Mouse (Mus musculus): Measurements from ENCODE around the gene Tprgl. TPM values are rescaled to one million over a fixed set of nuclear protein-coding genes. Genes with fewer than 3 reads are reported as not detected.

The Tprgl gene
- polyA plus RNA-seq, 1 experiment from 2014 or later: 117 TPM

DNA sequence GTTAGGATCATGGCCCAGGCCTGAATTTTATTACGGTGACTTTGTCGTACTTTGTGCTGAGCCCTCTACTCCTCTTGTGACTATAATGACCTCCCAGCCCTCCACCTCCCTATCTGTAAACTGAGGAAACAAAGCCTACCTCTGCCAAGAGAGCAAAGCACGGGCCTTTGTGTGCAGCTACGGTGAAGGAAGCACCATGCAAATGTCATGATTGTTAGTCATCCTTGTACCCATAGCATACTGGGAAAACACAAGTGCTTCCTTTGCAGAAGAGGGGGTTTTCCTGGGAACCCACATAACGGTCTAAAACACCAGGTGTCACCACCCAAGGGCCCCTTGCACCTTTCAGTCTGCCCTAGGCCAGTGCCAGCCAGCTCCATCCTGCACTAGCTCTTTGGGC lies 35.3 kb downstream of the Tprgl start:
- 75% methylated on average over 5 of the region's 5 CpGs for WGBS
- H3K4me2 ChIP-seq (ENCODE audit: low read depth, low read length): no peak overlapping the region

DNA sequence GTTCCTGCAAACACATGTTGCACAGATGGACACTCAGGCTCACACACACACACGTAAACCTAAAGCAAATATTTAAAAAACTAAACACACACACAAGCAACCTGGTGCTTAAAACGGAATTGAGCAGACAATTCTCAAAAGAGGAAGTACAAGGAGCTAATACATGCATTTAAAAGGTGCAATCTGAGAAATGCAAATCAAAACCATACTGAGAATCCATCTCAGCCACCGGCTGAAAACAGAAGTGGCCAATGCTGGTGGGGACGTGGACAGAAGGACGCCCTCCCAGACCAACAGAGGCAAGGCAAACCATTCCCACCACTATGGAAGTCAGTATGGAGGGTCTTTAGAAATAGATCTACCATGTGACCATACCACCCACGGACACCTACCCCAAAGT lies 36.9 kb downstream of the Tprgl start:
- no peak overlapping the region for H3K27ac ChIP-seq (replicated peaks; ENCODE audit: low read depth, low read length)
- H3K4me3 ChIP-seq (ENCODE audit: low read depth, low read length): no peak overlapping the region
- no peak overlapping the region for H3K4me2 ChIP-seq (ENCODE audit: low read depth, low read length)
- H3K4me1 ChIP-seq (ENCODE audit: control insufficient read depth, insufficient read depth, low read length): no peaks in the 10 kb centered on the region
- WGBS: 78% methylated on average over 6 of the region's 6 CpGs
- no peak for DNase-seq (ENCODE audit: low spot score)
- no peaks in the 10 kb centered on the region for H3K36me3 ChIP-seq (replicated peaks; ENCODE audit: control insufficient read depth, insufficient read depth, low read depth, low read length)
- H3K9ac ChIP-seq (replicated peaks; ENCODE audit: low read length): no peak overlapping the region
- H3K27me3 ChIP-seq (ENCODE audit: control insufficient read depth, insufficient read depth, low read length): no peaks in the 10 kb centered on the region
- ATAC-seq (replicated peaks; ENCODE audit: insufficient number of reproducible peaks, low FRiP score, low TSS enrichment, low read depth): no peak
- H3K9me3 ChIP-seq (replicated peaks; ENCODE audit: control insufficient read depth, low read length): no peaks in the 10 kb centered on the region

More for the DNA sequence above, 35.3 kb downstream of the Tprgl start:
- Histone ChIP-seq H3K36me3 (replicated peaks; ENCODE audit: control insufficient read depth, insufficient read depth, low read depth, low read length) (no peaks in the 10 kb centered on the region), H3K27me3 (ENCODE audit: control insufficient read depth, insufficient read depth, low read length) (no peaks in the 10 kb centered on the region), H3K27ac (replicated peaks; ENCODE audit: low read depth, low read length) (no peak overlapping the region), H3K4me1 (ENCODE audit: control insufficient read depth, insufficient read depth, low read length) (no peaks in the 10 kb centered on the region), H3K4me3 (ENCODE audit: low read depth, low read length) (no peak overlapping the region), H3K9ac (replicated peaks; ENCODE audit: low read length) (no peak overlapping the region), H3K9me3 (replicated peaks; ENCODE audit: control insufficient read depth, low read length) (no peaks in the 10 kb centered on the region)
- ATAC-seq (replicated peaks; ENCODE audit: insufficient number of reproducible peaks, low FRiP score, low TSS enrichment, low read depth) (no peak), DNase-seq (ENCODE audit: low spot score) (no peak)

DNA sequence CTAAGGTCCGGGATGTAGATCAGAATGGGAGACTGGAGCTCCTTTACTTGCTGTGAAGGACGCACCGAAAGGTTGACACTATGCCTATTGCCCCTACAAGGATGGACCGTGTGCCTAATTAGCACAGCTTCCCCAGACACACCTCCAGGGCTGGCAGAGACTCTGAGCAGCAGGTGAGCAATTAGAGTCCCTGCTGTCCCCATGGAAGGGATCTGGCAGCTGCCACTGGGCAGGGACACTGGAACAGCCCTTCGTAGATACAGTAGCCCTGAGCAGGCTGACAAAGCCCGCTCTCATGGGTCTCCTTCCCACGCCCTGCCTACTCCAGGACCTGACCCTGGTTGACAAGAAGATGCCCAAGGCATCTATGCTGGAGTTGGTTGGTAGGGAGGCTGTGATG lies 38.1 kb downstream of the Tprgl start:
- Histone ChIP-seq H3K4me3 (ENCODE audit: low read depth, low read length) (no peak overlapping the region), H3K9ac (replicated peaks; ENCODE audit: low read length) (no peak overlapping the region), H3K4me1 (ENCODE audit: control insufficient read depth, insufficient read depth, low read length) (no peaks in the 10 kb centered on the region), H3K27me3 (ENCODE audit: control insufficient read depth, insufficient read depth, low read length) (no peaks in the 10 kb centered on the region), H3K4me2 (ENCODE audit: low read depth, low read length) (no peak overlapping the region), H3K9me3 (replicated peaks; ENCODE audit: control insufficient read depth, low read length) (no peaks in the 10 kb centered on the region), H3K27ac (replicated peaks; ENCODE audit: low read depth, low read length) (no peak overlapping the region), H3K36me3 (replicated peaks; ENCODE audit: control insufficient read depth, insufficient read depth, low read depth, low read length) (no peaks in the 10 kb centered on the region)
- ATAC-seq (replicated peaks; ENCODE audit: insufficient number of reproducible peaks, low FRiP score, low TSS enrichment, low read depth) (no peak), DNase-seq (ENCODE audit: low spot score) (no peak)
- 71% methylated on average over 7 of the region's 7 CpGs for WGBS

DNA sequence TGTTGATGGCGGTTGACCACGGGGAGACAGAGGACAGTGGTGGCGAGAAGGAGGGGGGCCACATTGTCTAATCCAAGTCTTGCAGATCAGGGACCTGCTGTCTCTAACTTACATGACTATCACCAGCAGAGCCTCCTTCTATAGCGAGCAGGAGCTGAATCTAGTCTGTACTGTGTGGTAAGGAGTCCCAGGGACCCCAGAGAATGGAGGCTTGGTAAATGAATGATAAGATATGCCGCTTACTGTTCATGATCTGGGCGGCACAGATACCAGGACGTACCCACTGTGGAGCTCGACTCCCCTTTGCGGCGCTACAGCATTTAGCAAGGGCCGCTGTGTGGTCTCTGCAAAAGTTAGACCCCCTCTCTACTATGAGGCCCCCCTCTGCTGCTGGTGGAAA lies 38.7 kb downstream of the Tprgl start:
- no peak overlapping the region for H3K4me3 ChIP-seq (ENCODE audit: low read depth, low read length)
- H3K9me3 ChIP-seq (replicated peaks; ENCODE audit: control insufficient read depth, low read length): no peaks in the 10 kb centered on the region
- no peaks in the 10 kb centered on the region for H3K36me3 ChIP-seq (replicated peaks; ENCODE audit: control insufficient read depth, insufficient read depth, low read depth, low read length)
- no peak for ATAC-seq (replicated peaks; ENCODE audit: insufficient number of reproducible peaks, low FRiP score, low TSS enrichment, low read depth)
- no peak overlapping the region for H3K9ac ChIP-seq (replicated peaks; ENCODE audit: low read length)
- H3K27ac ChIP-seq (replicated peaks; ENCODE audit: low read depth, low read length): no peak overlapping the region
- WGBS: 83% methylated on average over 11 of the region's 11 CpGs
- no peak overlapping the region for H3K4me2 ChIP-seq (ENCODE audit: low read depth, low read length)
- H3K4me1 ChIP-seq (ENCODE audit: control insufficient read depth, insufficient read depth, low read length): no peaks in the 10 kb centered on the region
- no peak for DNase-seq (ENCODE audit: low spot score)
- no peaks in the 10 kb centered on the region for H3K27me3 ChIP-seq (ENCODE audit: control insufficient read depth, insufficient read depth, low read length)

DNA sequence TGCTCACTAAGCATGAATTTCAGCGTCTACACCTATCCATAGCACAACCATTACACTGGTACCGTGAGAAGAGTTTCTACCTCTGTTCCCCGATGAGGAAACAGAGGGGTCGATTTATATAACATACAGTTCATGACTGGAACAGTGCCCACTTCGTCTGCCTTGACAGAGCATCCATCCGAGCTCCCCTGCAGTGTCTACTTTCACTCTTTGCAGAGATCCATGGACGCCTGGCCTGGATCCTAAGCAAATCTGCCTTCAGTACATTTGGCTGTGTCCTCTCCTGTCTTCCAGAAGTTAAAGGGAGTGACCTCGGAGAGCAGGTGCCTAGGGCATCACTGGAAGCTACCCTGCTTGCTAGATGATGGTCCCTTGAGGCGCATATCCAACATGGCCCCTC lies 41.3 kb downstream of the Tprgl start:
- Histone ChIP-seq H3K27ac (replicated peaks; ENCODE audit: low read depth, low read length) (no peak overlapping the region), H3K27me3 (ENCODE audit: control insufficient read depth, insufficient read depth, low read length) (no peaks in the 10 kb centered on the region), H3K4me1 (ENCODE audit: control insufficient read depth, insufficient read depth, low read length) (no peaks in the 10 kb centered on the region), H3K36me3 (replicated peaks; ENCODE audit: control insufficient read depth, insufficient read depth, low read depth, low read length) (no peaks in the 10 kb centered on the region), H3K9me3 (replicated peaks; ENCODE audit: control insufficient read depth, low read length) (no peaks in the 10 kb centered on the region), H3K4me3 (ENCODE audit: low read depth, low read length) (no peak overlapping the region), H3K9ac (replicated peaks; ENCODE audit: low read length) (no peak overlapping the region), H3K4me2 (ENCODE audit: low read depth, low read length) (no peak overlapping the region)
- DNase-seq (ENCODE audit: low spot score): no peak
- no peak for ATAC-seq (replicated peaks; ENCODE audit: insufficient number of reproducible peaks, low FRiP score, low TSS enrichment, low read depth)
- WGBS: 83% methylated on average over 9 of the region's 9 CpGs

DNA sequence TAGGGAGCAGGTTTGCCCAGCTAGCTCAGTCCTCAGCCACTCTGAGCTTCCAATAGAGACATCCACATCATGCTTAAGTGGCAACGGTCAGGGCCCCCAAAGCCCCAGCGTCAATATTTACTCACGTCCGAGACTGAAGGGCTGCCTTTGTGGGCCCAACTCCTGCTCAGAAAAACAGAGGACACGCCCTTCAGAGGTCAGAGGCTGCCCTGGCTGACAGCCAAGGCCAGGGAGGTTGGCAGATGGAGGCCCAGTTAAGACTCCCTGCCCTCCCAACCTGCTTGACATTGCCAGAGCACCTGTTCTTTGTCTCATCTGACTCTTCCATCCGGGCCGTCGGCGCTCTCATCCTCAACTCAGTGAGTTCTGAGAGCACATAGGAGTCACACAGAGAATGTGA lies 41.7 kb downstream of the Tprgl start:
- WGBS: 71% methylated on average over 9 of the region's 9 CpGs
- Histone ChIP-seq H3K9me3 (replicated peaks; ENCODE audit: control insufficient read depth, low read length) (no peaks in the 10 kb centered on the region), H3K4me1 (ENCODE audit: control insufficient read depth, insufficient read depth, low read length) (no peaks in the 10 kb centered on the region), H3K27me3 (ENCODE audit: control insufficient read depth, insufficient read depth, low read length) (no peaks in the 10 kb centered on the region), H3K9ac (replicated peaks; ENCODE audit: low read length) (no peak overlapping the region), H3K4me3 (ENCODE audit: low read depth, low read length) (no peak overlapping the region), H3K36me3 (replicated peaks; ENCODE audit: control insufficient read depth, insufficient read depth, low read depth, low read length) (no peaks in the 10 kb centered on the region), H3K4me2 (ENCODE audit: low read depth, low read length) (no peak overlapping the region), H3K27ac (replicated peaks; ENCODE audit: low read depth, low read length) (no peak overlapping the region)
- no peak for ATAC-seq (replicated peaks; ENCODE audit: insufficient number of reproducible peaks, low FRiP score, low TSS enrichment, low read depth)
- no peak for DNase-seq (ENCODE audit: low spot score)

DNA sequence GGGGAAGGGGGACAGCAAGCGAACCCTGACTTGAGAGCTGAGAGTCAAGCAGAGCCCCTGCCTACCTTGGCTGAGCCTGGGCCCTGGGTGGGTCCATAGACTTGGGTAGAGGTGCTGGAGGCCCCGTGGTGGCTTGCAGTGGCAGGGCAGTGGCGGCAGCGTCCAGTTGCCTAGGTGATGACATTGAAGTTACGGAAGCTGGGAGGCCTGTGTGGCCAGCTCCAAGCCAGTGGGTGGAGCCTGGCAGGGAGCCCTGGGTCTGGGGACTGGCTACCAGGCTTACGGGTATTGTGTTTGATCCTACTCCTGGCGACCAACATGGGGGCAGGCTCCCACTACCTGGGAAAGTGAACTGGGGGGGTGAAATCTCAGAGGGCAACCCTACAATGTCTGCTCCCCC lies 44.0 kb downstream of the Tprgl start:
- ATAC-seq (replicated peaks; ENCODE audit: insufficient number of reproducible peaks, low FRiP score, low TSS enrichment, low read depth) (no peak), DNase-seq (ENCODE audit: low spot score) (no peak)
- Histone ChIP-seq H3K9me3 (replicated peaks; ENCODE audit: control insufficient read depth, low read length) (no peaks in the 10 kb centered on the region), H3K36me3 (replicated peaks; ENCODE audit: control insufficient read depth, insufficient read depth, low read depth, low read length) (no peaks in the 10 kb centered on the region), H3K4me1 (ENCODE audit: control insufficient read depth, insufficient read depth, low read length) (no peaks in the 10 kb centered on the region), H3K4me3 (ENCODE audit: low read depth, low read length) (no peak overlapping the region), H3K27ac (replicated peaks; ENCODE audit: low read depth, low read length) (no peak overlapping the region), H3K4me2 (ENCODE audit: low read depth, low read length) (no peak overlapping the region), H3K9ac (replicated peaks; ENCODE audit: low read length) (no peak overlapping the region), H3K27me3 (ENCODE audit: control insufficient read depth, insufficient read depth, low read length) (no peaks in the 10 kb centered on the region)
- 68% methylated on average over 7 of the region's 7 CpGs for WGBS

DNA sequence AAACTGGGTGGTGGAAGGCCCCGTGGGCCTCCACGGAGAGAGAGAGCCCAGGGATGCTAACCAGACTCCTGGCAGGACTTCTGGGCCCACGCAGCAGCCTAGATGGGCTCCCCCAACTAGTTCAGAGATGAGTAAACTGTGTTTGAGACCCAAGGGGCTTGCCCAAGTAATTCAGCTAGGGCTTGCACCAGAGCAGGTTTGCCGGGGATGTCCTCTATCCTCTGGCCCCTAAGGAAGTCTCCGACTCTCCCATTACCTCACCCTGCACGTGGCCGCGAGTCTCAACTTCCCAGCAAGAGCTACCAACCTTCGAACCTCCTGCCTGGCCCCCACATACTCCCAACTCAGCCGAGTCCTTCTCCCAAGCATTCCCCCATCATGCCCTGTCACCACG lies 50.6 kb downstream of the Tprgl start:
- H3K9ac ChIP-seq (replicated peaks; ENCODE audit: low read length): no peak overlapping the region
- 84% methylated on average over 11 of the region's 11 CpGs for WGBS
- no peak for ATAC-seq (replicated peaks; ENCODE audit: insufficient number of reproducible peaks, low FRiP score, low TSS enrichment, low read depth)
- no peak overlapping the region for H3K4me2 ChIP-seq (ENCODE audit: low read depth, low read length)
- H3K4me3 ChIP-seq (ENCODE audit: low read depth, low read length): no peak overlapping the region
- no peaks in the 10 kb centered on the region for H3K4me1 ChIP-seq (ENCODE audit: control insufficient read depth, insufficient read depth, low read length)
- H3K36me3 ChIP-seq (replicated peaks; ENCODE audit: control insufficient read depth, insufficient read depth, low read depth, low read length): no peaks in the 10 kb centered on the region
- no peaks in the 10 kb centered on the region for H3K9me3 ChIP-seq (replicated peaks; ENCODE audit: control insufficient read depth, low read length)
- DNase-seq (ENCODE audit: low spot score): no peak
- no peak overlapping the region for H3K27ac ChIP-seq (replicated peaks; ENCODE audit: low read depth, low read length)
- no peaks in the 10 kb centered on the region for H3K27me3 ChIP-seq (ENCODE audit: control insufficient read depth, insufficient read depth, low read length)
